Mouse (Mus musculus) splenic B cell, adult 2 months (primary cell): ENCODE results near the gene Catsperg1.

Experiments
- DNase-seq: peaks from one replicate; pipeline ENCODE4 v3.0.0-alpha.2; 2011; ENCODE audit warnings: low read depth, low spot score
- H3K27me3 ChIP-seq: 2 replicates; pipeline ENCODE4 v1.6.1; 2012; ENCODE audit warnings: mild to moderate bottlenecking, low read length, moderate library complexity, mixed read lengths; ENCODE audit not compliant: control insufficient read depth, poor library complexity, insufficient read depth, severe bottlenecking
- H3K36me3 ChIP-seq: 2 replicates; pipeline ENCODE4 v1.6.1; 2012; ENCODE audit warnings: mild to moderate bottlenecking, low read length, moderate library complexity, mixed read lengths; ENCODE audit not compliant: control insufficient read depth, poor library complexity, insufficient read depth, severe bottlenecking

Catsperg1 gene

DNA sequence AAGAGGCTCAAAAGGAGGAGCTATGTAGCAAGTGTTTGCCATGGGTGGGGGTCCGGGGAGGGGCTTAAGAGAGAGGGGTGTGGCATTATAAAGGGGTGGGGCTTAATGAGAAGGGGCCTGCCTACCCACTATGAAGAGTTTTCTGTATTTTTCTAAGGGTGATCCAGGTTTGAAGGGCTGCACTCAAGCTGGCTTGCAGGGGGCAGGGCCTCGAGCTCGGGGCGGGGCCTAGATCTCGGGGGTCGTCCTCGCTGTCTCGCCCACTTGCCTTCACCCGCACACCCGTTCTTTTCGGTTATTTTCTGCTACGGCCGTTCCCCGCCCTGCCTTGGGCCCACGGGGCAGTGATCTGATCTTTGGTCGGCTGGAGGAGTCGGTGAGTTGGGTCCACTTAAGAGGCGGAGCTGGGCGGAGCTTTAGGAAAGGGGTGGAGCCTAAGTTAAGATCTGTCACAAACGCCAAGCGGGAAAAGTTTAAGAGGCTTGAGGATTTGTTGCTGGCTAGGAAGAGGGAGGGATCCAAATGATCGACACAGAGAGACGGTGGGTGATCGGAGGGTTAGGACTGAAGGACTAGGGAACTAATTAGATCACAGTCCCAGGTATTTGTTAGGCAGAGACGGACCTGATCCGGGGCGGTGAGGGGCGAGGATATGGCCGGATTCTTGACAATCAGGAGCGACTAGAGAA is 43.6 kb downstream of the Catsperg1 start, which contains the start of the genes Ggn and Spred3:
Ggn (plus strand) TSS at position 145 of the 689 bp plus-strand sequence.
Spred3 (minus strand) TSS at position 346 of the 689 bp plus-strand sequence.
- peaks cover 5% of the 10 kb centered on the region; the same call in 1 of the 2 replicates for H3K36me3 ChIP-seq
- no peaks in the 10 kb centered on the region; the same call in 1 of the 2 replicates for H3K27me3 ChIP-seq
- DNase-seq: peak; percentile 64

DNA sequence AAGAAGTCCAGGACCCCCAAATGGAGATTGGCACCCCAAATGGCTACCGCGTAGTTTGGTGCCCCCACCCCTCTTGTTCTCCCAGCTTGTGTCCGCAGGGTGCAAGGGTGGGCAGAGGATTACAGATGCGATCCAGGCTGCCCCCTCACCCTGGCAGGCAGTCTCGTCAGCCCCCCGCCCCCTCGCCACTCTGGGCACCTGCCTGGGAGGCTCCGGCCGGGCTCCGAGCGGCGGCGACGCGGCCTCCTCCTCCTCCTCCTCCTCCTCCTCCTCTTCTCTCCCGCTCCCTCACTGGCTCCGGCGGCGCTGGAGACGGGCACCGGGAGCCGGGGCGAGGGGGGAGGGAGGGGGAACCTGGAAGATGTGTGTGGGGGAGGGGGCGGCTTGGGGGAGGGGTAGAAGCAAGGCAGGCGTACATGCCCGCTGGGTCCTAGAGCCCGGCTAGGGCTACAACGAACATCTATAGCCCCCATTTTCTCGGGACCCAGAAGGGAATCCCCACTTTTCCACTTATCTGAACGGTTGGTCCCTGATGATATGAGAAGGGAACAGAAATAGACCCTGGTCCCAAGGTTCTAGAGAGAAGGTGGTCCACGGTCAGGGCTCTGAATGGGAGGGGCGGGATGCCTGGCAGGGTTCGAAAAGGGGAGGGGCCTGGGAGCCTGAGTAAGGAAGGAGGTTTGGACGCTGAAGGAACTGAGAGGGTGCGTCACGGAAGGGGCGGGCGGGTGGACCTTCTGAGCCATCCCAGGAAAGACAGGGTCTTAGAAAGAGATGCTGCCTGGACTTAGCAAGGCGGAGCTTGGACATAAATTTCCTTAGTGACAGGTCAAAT is 44.4 kb downstream of the Catsperg1 start:
- peak; percentile 38 for DNase-seq
- Histone ChIP-seq H3K27me3 (no peaks in the 10 kb centered on the region; the same call in 1 of the 2 replicates), H3K36me3 (peaks cover 2% of the 10 kb centered on the region; the same call in 1 of the 2 replicates)

DNA sequence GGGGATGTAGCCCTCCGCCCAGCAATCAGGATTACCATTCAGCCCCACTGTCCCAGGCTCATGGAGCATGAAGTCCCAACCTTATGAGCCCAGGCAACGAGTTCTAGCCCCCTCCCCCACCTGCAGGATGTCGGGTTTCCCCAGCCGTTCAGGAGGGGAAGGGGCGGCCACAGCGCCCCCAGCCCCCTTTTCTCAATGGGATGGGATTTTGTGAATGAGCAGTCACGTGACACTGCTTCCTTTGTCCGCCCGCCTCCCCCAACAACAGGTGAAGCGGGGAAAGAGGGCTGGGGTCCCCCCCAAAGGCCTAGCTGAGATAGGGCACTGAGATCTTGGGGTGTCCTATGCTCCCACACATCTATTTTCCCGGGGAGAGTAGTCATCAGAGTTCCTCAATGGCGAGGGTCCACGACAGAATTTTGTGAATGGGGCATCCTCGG is 45.0 kb downstream of the Catsperg1 start:
- DNase-seq: no peak
- no peaks in the 10 kb centered on the region; the same call in 1 of the 2 replicates for H3K36me3 ChIP-seq
- H3K27me3 ChIP-seq: no peaks in the 10 kb centered on the region; the same call in 1 of the 2 replicates

DNA sequence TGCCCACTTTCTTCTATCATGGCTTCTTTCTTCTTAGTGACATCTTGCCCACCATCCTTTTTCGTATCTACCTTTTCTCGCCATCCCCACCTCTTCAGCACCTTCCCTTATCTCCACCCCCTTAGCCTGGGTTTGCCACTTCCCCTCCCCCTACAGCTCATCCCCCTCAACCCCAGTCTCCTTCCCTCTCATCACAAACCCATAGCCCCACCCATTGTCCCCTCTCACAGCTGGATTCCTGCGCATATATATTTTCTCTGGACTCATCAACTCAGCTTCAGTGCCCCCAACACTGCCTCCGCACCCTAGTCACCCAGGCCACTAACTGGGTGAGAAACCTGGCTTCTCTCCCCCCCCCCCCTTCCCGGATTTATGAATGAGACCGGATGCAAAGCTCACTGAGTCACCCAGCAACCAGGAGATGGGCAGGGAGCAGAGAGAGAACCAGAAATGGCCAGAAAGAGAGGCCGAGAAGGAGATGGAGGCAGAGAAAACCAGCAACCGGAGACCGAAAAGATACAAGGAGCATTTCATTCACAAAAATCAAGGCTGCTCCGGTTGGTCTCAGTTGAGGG is 45.6 kb downstream of the Catsperg1 start:
- H3K36me3 ChIP-seq: no peaks in the 10 kb centered on the region; the same call in 1 of the 2 replicates
- DNase-seq: no peak
- H3K27me3 ChIP-seq: no peaks in the 10 kb centered on the region; the same call in none of the 2 replicates

DNA sequence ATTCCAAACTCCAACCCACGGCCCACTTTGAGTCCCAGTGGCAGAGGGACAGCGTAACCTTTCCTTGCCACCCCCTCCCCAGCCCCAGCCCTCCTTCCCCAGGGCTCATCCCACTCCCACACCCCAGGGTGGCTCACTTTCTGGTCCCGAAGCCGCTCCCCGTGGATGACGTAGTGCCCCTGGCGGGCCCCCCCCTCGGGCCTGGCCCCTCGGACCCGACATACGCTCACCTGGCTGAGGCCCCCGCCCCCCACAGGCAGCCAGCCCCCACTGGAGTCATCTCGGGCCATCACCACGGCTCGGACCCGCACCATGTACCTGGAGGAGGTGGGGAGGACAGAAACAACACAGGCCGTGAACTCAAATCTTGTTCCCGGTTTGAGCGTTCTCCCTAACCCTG is 46.2 kb downstream of the Catsperg1 start:
- no peaks in the 10 kb centered on the region for H3K36me3 ChIP-seq
- no peak for DNase-seq

DNA sequence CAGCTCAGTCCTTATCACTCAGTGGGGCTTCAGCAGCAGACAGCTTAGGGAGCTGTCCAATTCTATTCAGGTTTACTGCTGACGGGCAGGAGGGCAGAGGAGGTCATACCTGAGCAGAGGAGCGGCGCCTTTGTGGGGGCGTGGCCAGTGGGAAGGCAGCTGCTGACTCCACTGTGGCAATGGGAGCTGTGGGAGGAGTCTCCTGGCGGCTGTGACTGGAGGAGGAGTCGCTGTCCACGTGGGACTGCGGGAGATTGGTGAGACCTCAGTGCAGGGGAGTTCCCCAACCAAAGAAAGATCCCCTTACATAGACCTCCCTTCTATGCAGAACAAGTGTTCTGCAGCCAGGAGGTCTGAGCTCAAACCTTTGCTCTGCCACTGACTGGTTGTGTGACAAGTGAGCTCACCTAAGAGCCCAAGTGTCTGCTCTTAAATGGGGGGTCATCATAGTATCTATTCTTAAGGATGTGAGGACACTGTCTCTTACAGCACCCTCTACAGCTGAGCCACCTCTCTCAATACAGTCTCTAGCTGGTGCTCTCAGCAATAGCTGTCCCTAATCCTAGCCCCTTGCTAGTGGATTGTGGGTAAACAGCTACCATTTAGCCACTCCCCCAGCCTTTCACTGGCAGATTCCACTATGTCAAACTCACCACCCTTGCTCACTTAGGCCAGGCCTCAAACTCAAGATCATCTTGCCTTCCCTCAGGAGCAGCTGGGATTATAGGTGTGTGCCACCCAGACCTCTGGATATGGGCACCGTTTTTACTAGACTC is 50.9 kb downstream of the Catsperg1 start:
- H3K27me3 ChIP-seq: no peaks in the 10 kb centered on the region; the same call in 1 of the 2 replicates
- no peaks in the 10 kb centered on the region for H3K36me3 ChIP-seq
- peak; percentile 67 for DNase-seq

More for the DNA sequence above, 46.2 kb downstream of the Catsperg1 start:
- H3K27me3 ChIP-seq: no peaks in the 10 kb centered on the region; the same call in none of the 2 replicates

DNA sequence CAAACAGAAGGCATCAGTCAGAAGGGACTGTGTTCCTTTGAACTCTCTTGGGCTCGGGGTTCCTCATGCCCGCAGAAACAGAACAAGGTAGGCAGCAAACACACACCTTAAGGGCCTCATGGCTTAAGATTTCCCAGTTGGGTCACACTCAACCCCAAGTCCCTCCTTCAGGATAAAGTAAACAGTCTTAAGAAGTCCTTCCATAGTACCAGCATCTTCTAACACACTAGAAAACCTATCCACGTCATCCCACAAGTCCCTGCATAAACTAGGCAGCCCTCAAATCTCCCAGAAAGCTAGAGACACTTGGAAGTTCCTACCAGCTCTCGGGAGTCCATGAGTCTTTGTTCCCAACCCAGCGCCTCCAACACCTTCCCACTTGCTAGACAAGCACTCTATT is 51.5 kb downstream of the Catsperg1 start:
- Histone ChIP-seq H3K27me3 (no peaks in the 10 kb centered on the region; the same call in 1 of the 2 replicates), H3K36me3 (no peaks in the 10 kb centered on the region)

DNA sequence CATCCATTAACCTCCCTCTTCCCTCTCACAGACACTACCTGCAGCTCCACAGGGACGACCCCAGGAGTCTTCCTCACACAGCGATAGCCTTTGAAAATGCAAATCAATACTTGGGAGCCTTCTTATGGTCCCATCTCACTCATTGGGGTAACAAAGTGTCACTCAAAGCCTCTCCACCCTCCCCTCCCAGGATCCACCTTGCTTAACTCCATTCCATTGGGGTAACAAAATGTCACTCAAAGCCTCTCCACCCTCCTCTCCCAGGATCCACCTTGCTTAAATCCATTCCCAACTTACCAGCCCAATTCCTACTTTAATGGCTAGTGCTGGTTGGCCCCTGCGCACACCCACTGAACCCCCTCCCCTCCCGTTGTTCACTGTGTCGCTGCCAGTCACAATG is 55.6 kb downstream of the Catsperg1 start:
- Histone ChIP-seq H3K27me3 (no peaks in the 10 kb centered on the region; the same call in 1 of the 2 replicates), H3K36me3 (no peaks in the 10 kb centered on the region)
- no peak for DNase-seq

More for the DNA sequence above, 51.5 kb downstream of the Catsperg1 start:
- no peak for DNase-seq

DNA sequence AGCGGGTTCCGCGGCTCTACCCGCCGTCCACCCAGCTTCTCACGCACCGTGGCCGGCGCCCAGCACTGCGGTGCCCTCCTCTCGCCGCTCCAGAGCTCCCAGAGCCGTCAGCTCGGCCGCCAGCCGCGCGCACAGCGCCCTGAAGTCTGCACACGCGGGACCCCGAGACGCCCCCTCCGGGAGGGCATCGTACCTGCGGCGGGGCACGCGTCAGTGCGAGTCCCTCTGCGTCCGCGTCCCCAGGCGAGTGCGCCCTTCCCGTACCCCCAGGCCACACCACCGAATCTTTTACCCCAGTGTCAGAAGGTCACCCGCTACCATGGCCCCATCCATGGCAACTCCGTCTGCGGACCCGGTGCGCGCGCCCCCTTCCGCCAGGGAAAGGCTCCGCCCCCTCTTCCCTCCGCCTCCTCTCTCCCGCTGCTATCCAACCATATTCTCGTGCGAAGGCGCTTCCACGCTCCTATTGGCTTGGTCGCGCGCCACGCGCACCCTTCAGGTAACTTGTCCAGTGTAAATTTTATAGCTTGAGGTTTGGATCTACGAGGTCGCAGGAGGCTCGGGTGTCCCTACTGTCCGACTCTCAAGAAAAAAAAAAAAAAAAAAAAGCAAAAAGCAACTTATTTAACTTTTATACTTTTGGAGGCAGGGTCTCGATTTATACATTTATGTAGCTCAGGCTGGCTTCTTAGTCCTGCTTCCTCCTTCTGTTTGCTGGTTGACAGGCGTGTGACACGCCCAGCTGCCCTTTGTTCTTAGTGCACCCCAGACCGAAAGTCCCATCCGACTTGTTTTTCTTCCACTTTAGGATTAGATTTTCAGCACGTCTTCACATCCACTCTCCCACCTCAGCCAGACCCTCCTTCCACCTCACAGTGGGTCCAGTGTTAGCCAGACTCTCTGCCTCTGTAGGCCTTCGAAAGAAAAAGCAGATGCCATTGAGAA is 57.7 kb downstream of the Catsperg1 start, which contains the start of gene Fam98c:
Fam98c (minus strand) TSS at position 397 of the 945 bp plus-strand sequence.
- peak; percentile 76 for DNase-seq
- Histone ChIP-seq H3K36me3 (no peaks in the 10 kb centered on the region), H3K27me3 (no peaks in the 10 kb centered on the region; the same call in 1 of the 2 replicates)

DNA sequence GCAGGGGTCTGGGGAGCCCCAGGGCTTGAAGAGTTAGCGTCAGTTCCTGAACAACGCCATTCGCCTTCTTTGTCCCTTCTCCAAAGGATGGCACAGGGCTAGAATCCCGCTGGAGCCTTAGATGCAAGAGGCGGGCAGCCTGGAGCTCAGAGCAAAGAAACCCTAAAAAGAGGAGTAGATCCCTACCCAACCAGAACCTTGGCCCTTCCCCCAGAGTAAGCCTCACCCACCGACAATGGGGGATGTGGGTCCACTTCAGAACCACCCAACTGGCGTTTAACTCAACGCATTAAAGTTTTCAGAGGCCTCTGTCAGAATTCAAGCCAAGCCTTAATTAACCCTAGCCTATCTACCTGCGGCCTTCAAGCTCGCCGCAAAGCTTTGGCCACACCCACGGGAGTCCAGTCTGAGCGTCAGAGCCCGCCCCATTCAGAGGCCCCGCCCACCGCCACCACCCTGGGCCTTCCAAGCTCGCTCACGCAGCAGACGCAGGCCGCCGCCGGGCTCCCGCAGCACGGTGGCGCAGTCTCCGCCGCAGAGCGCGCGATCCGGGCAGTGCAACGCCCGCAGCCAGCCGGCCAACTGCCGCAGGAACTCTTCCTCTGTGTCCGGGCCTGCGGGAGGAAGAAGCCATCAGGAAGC is 58.5 kb downstream of the Catsperg1 start:
- no peaks in the 10 kb centered on the region; the same call in 1 of the 2 replicates for H3K27me3 ChIP-seq
- no peaks in the 10 kb centered on the region for H3K36me3 ChIP-seq
- DNase-seq: peak; percentile 90

DNA sequence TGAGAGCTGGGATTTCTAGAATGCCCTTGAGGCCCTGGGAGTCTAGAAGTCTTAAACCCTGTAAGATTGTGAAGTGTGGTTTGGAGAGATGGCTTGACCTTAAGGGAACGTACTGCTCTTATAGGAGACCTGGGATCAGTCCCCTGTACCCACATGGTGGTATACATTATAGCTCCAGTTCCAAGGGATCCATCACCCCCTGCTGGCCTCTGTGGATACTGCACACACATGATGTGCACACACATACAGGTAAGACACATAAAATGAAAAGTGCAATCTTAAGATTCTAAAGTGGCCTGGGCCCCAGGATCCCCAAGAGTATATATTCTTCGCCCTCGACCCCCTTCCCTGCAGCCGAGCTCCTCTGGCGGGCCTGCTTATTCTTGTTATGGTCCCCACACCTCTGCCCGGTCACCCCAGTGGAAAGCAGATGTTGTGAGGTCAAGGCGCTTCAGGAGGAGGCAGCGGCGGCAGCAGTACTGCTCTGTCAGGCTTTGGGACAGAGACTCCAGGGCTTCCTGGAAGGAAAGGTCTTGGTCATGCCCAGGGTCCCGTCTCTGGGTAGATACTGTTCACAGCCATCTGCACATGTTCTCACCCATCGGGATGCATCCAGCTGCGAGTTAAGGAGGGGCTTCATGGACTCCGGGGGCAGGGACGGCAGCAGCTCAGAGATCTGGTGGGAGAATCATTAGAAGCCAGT is 59.7 kb downstream of the Catsperg1 start:
- DNase-seq: peak; percentile 35
- H3K27me3 ChIP-seq: no peaks in the 10 kb centered on the region; the same call in 1 of the 2 replicates

DNA sequence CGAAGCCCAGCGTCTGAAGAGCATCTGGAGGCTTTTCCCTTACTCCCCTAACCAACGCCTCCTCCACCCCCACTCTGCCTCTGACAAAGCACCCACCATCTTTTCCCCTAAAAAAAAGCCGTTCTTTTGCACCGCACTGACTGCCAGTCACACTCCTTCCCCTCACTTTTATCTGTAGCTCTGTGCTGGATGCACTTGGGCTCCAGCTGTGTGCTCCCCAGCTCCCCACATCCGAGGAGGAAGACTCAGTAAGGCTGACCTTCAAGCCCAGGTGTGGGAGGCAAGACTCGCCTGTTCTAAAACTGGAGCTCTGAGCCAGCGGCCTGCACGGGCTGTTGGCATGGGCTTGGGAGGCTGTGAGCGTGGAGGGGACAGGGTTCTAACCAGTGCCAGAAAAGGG is 62.3 kb downstream of the Catsperg1 start:
- Histone ChIP-seq H3K27me3 (no peaks in the 10 kb centered on the region), H3K36me3 (no peaks in the 10 kb centered on the region)
- no peak for DNase-seq

More for the DNA sequence above, 59.7 kb downstream of the Catsperg1 start:
- no peaks in the 10 kb centered on the region for H3K36me3 ChIP-seq
